10 mouse cellular contexts compared by ENCODE assay signal in the genomic region with DNA sequence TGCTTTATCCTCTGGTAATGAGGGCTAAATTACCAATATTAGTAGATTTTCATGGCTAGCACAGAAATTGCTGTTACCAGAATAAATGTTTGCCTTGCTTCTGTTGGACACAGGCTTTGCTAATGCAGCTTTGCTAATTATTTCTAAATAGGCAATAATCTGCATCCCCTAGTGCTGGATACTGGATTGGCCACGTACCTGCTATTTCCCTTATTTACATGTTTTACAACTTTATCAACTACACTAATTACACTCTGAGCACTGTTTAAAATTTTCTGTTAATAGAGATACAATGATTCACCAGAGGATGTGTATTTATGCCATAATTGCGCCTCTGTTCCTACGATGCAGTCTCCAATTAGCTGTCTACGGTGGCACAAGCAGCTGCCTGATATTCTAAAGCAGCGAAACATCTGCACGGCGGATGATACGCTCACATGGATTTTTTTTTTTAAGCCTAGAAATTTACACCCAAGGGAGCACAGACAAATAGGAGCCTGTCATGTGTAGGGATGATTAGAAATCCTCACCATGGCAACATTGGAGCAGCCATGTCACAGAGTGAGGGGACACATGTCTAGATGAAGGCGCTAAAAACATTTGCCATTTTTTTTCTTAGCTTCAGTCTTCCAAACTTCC.
DNase-seq lines count a peak whose midpoint lies in the region; ATAC-seq and TF ChIP-seq lines count a peak whose summit lies in the region.
"Had no signal": no experiment of that assay in that cellular context is flagged by ENCODE, and none has a peak within 500 bp of the region (broad histone marks: within the 10 kb centered on the region; RNA-seq: fewer than 3 reads in every experiment).

No protein-coding gene starts in this region.

- peak overlapping the region; percentile 74 for H3K27ac ChIP-seq in forebrain, embryonic 13.5 days
- H3K27ac ChIP-seq in hindbrain, postnatal 0 days = 0 out of 2 replicates have a peak overlapping the region, but pooled peaks have one; percentile 5
- peak overlapping the region; percentile 8; the same call in 1 of the 2 replicates for H3K27ac ChIP-seq in neural tube, embryonic 14.5 days (ENCODE audit: low read depth, low read length)
- H3K27ac ChIP-seq in kidney, embryonic 15.5 days = no peak overlapping the region
- H3K27ac ChIP-seq in limb, embryonic 10.5 days = no peak overlapping the region

- H3K4me3 ChIP-seq in forebrain, embryonic 13.5 days = peak overlapping the region; percentile 25
- peak overlapping the region; percentile 18 for H3K4me3 ChIP-seq in hindbrain, postnatal 0 days (ENCODE audit: low read length)
- no peak overlapping the region for H3K4me3 ChIP-seq in neural tube, embryonic 14.5 days (ENCODE audit: low read depth, low read length)
- no peak overlapping the region for H3K4me3 ChIP-seq in kidney, embryonic 15.5 days (replicated peaks)
- no peak overlapping the region for H3K4me3 ChIP-seq in limb, embryonic 10.5 days

- ATAC-seq in forebrain, embryonic 13.5 days = peak; percentile 88
- peak; percentile 84 for ATAC-seq in hindbrain, postnatal 0 days
- ATAC-seq in neural tube, embryonic 14.5 days (ENCODE audit: low read depth) = peak; percentile 81
- no peak for ATAC-seq in kidney, embryonic 15.5 days (replicated peaks; ENCODE audit: low FRiP score)
- ATAC-seq: lung, postnatal 0 days had no signal

- 21% methylated on average over 9 of the region's 9 CpGs for WGBS in forebrain, embryonic 13.5 days
- 12% methylated on average over 9 of the region's 9 CpGs for WGBS in hindbrain, postnatal 0 days
- WGBS in neural tube, embryonic 14.5 days = 14% methylated on average over 9 of the region's 9 CpGs
- WGBS in kidney, embryonic 15.5 days = 86% methylated on average over 9 of the region's 9 CpGs
- WGBS in limb, embryonic 10.5 days = 89% methylated on average over 9 of the region's 9 CpGs

- DNase-seq in embryo, embryonic 10 days (ENCODE audit: low spot score) = peak; percentile 16
- DNase-seq in embryo, embryonic 9.5 days (ENCODE audit: extremely low spot score) = no peak
- peak; percentile 68 for DNase-seq in hindbrain, postnatal 0 days (ENCODE audit: low spot score)
- no peak for DNase-seq in thymus, postnatal 0 days (ENCODE audit: low spot score)
- no peak for DNase-seq in limb, embryonic 10.5 days (ENCODE audit: low spot score)
- DNase-seq: kidney, adult 18-20 months had no signal

- no peak for TF ChIP-seq CTCF in hindbrain, postnatal 0 days (IDR thresholded peaks at IDR 0.05; ENCODE audit: low read depth)

- H3K4me2 ChIP-seq in forebrain, embryonic 13.5 days = peak overlapping the region; percentile 56
- H3K4me2 ChIP-seq in hindbrain, postnatal 0 days (ENCODE audit: low read depth, low read length) = peak overlapping the region; percentile 51
- peak overlapping the region; percentile 33 for H3K4me2 ChIP-seq in neural tube, embryonic 14.5 days (ENCODE audit: low read depth, low read length)
- H3K4me2 ChIP-seq in kidney, embryonic 15.5 days = no peak overlapping the region

- no peaks in the 10 kb centered on the region for H3K9me3 ChIP-seq in forebrain, embryonic 13.5 days (replicated peaks)
- H3K9me3 ChIP-seq in hindbrain, postnatal 0 days (ENCODE audit: low read length) = no peaks in the 10 kb centered on the region
- no peaks in the 10 kb centered on the region for H3K9me3 ChIP-seq in neural tube, embryonic 14.5 days (ENCODE audit: control insufficient read depth, low read length)
- no peaks in the 10 kb centered on the region for H3K9me3 ChIP-seq in kidney, embryonic 15.5 days (replicated peaks)
- H3K9me3 ChIP-seq in limb, embryonic 10.5 days (replicated peaks) = no peaks in the 10 kb centered on the region

- H3K27me3 ChIP-seq in forebrain, embryonic 13.5 days = no peaks in the 10 kb centered on the region
- no peaks in the 10 kb centered on the region for H3K27me3 ChIP-seq in hindbrain, postnatal 0 days (ENCODE audit: insufficient read depth, low read length)
- H3K27me3 ChIP-seq in neural tube, embryonic 14.5 days (ENCODE audit: control insufficient read depth, insufficient read depth, low read length) = no peaks in the 10 kb centered on the region
- no peaks in the 10 kb centered on the region for H3K27me3 ChIP-seq in kidney, embryonic 15.5 days
- H3K27me3 ChIP-seq in limb, embryonic 10.5 days (ENCODE audit: low read depth, poor library complexity, severe bottlenecking) = no peaks in the 10 kb centered on the region

- H3K36me3 ChIP-seq in forebrain, embryonic 13.5 days (ENCODE audit: poor library complexity, severe bottlenecking) = no peaks in the 10 kb centered on the region
- no peaks in the 10 kb centered on the region for H3K36me3 ChIP-seq in hindbrain, postnatal 0 days (ENCODE audit: insufficient read depth, low read length)
- no peaks in the 10 kb centered on the region for H3K36me3 ChIP-seq in neural tube, embryonic 14.5 days (ENCODE audit: control insufficient read depth, insufficient read depth, low read length)
- H3K36me3 ChIP-seq in kidney, embryonic 15.5 days = no peaks in the 10 kb centered on the region
- H3K36me3 ChIP-seq in limb, embryonic 10.5 days = no peaks in the 10 kb centered on the region

- peaks cover 25% of the 10 kb centered on the region for H3K4me1 ChIP-seq in forebrain, embryonic 13.5 days
- no peaks in the 10 kb centered on the region for H3K4me1 ChIP-seq in hindbrain, postnatal 0 days (ENCODE audit: insufficient read depth, low read length)
- no peaks in the 10 kb centered on the region for H3K4me1 ChIP-seq in neural tube, embryonic 14.5 days (ENCODE audit: control insufficient read depth, insufficient read depth, low read length)
- H3K4me1 ChIP-seq in kidney, embryonic 15.5 days = peaks cover 5% of the 10 kb centered on the region; the same call in 1 of the 2 replicates
- H3K4me1 ChIP-seq in limb, embryonic 10.5 days = 0 out of 2 replicates have a peak, but pooled peaks cover 2% of the 10 kb centered on the region

- H3K9ac ChIP-seq in forebrain, embryonic 13.5 days = peak overlapping the region; percentile 47; the same call in 1 of the 2 replicates
- peak overlapping the region; percentile 40; the same call in 1 of the 2 replicates for H3K9ac ChIP-seq in hindbrain, postnatal 0 days (replicated peaks; ENCODE audit: low read length)
- H3K9ac ChIP-seq in neural tube, embryonic 14.5 days (replicated peaks; ENCODE audit: low read depth, low read length) = no peak overlapping the region; the same call in 1 of the 2 replicates
- no peak overlapping the region for H3K9ac ChIP-seq in kidney, embryonic 15.5 days

Comparison
In these comparisons a context has a peak if more than half of its experiments do, and no peak if none do; other contexts are left out.
1. DNase-seq: peak in embryo, embryonic 10 days (single experiment) and hindbrain, postnatal 0 days (single experiment); none in embryo, embryonic 9.5 days (single experiment), thymus, postnatal 0 days (single experiment) and limb, embryonic 10.5 days (single experiment).
2. H3K27ac ChIP-seq: peak in forebrain, embryonic 13.5 days (single experiment), hindbrain, postnatal 0 days (single experiment) and neural tube, embryonic 14.5 days (single experiment); none in kidney, embryonic 15.5 days (single experiment) and limb, embryonic 10.5 days (single experiment).
3. H3K4me3 ChIP-seq: peak in forebrain, embryonic 13.5 days (single experiment) and hindbrain, postnatal 0 days (single experiment); none in neural tube, embryonic 14.5 days (single experiment), kidney, embryonic 15.5 days (single experiment) and limb, embryonic 10.5 days (single experiment).
4. H3K9ac ChIP-seq: peak in forebrain, embryonic 13.5 days (single experiment) and hindbrain, postnatal 0 days (single experiment); none in neural tube, embryonic 14.5 days (single experiment) and kidney, embryonic 15.5 days (single experiment).